Mouse (Mus musculus) spleen, adult 2 months (tissue): ENCODE measurements at regions not wholly inside any gene's neighbourhood (a gene's known extent, or its start where the extent isn't known, plus 50 kb on each side); places are given as distances from the start of the nearest gene placed in this dataset.

Experiments
- DNase-seq, 2 experiments: peaks; one replicate each; pipeline versions ENCODE4 v3.0.0 to v3.0.0-alpha.2; 2012 to 2021; ENCODE audit warnings: low spot score in 2 of 2, low read depth in 1 of 2
- H3K27ac ChIP-seq: fragments of 200-500 bp; 2 replicates; pipeline ENCODE4 v1.5.1; 2012; ENCODE audit warnings: low read length, inconsistent platforms; ENCODE audit not compliant: insufficient read depth
- H3K27me3 ChIP-seq: fragments of 200-500 bp; 2 replicates; pipeline ENCODE4 v1.6.1; 2012; ENCODE audit warnings: mild to moderate bottlenecking, moderate library complexity, low read length, inconsistent platforms; ENCODE audit not compliant: control insufficient read depth, insufficient read depth
- H3K36me3 ChIP-seq: fragments of 200-500 bp; 2 replicates; pipeline ENCODE4 v1.6.1; 2012; ENCODE audit warnings: mild to moderate bottlenecking, low read length, inconsistent platforms; ENCODE audit not compliant: control insufficient read depth, insufficient read depth
- H3K4me1 ChIP-seq: fragments of 200-500 bp; 2 replicates; pipeline ENCODE4 v1.6.1; 2011; ENCODE audit warnings: inconsistent platforms; ENCODE audit not compliant: control insufficient read depth, insufficient read depth, insufficient read length
- H3K4me3 ChIP-seq: fragments of 200-500 bp; 2 replicates; pipeline ENCODE4 v1.5.1; 2011; ENCODE audit warnings: mild to moderate bottlenecking, inconsistent platforms; ENCODE audit not compliant: insufficient read depth, insufficient read length; ENCODE audit errors: extremely low read depth
- CTCF ChIP-seq: fragments of 200-500 bp; IDR thresholded peaks from 2 replicates; pipeline ENCODE4 v1.5.1; 2011; ENCODE audit warnings: mild to moderate bottlenecking, inconsistent platforms; ENCODE audit not compliant: insufficient read depth, insufficient read length, insufficient replicate concordance; ENCODE audit errors: extremely low read depth
- POLR2A ChIP-seq: fragments of 200-500 bp; IDR thresholded peaks from 2 replicates; pipeline ENCODE4 v1.6.1; 2011; ENCODE audit warnings: low read depth, low read length, inconsistent platforms
- whole genome bisulfite sequencing: fragments of 180-500 bp; shearing (Covaris S2); methylation state at CpG from one replicate; pipeline ENCODE4 v1.1.7; 2018; 5-methylcytosine and 5-hydroxymethylcytosine counted together

DNA sequence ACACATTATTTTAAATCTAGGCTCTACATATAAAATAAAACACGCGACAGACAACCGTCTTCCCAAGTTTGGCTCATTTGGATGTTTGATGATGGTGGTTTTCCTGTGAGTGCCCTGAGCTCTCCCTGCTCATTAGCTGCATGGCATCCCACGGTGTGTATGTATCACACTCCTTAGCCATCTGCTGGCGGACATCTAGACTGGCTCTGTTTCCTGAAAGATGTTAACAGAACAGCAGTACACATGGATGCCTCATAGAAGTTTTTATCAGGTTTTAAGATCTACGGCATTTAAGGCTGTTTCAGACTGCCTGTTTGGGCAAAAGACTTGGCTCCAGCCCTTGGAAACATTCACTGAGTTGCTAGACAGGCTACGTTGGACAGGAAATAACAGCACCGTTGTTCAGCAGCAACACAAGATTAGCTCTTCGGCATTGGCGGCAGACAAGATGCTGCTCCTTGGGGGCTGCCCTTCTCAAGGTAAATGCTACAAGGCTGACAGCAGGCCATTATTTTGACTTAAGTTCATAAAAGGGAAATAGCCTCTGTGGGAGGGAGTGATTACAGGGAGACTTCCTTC lies 61.5 kb upstream of the Tmem150c start:
- no peak for TF ChIP-seq POLR2A
- no peak for TF ChIP-seq CTCF
- no peaks in the 10 kb centered on the region for H3K36me3 ChIP-seq
- H3K27me3 ChIP-seq = no peaks in the 10 kb centered on the region
- WGBS = 52% methylated on average over 10 of the region's 10 CpGs
- no peaks in the 10 kb centered on the region; the same call in 1 of the 2 replicates for H3K4me1 ChIP-seq
- H3K27ac ChIP-seq = no peak overlapping the region
- DNase-seq = no peak
- no peak overlapping the region for H3K4me3 ChIP-seq

DNA sequence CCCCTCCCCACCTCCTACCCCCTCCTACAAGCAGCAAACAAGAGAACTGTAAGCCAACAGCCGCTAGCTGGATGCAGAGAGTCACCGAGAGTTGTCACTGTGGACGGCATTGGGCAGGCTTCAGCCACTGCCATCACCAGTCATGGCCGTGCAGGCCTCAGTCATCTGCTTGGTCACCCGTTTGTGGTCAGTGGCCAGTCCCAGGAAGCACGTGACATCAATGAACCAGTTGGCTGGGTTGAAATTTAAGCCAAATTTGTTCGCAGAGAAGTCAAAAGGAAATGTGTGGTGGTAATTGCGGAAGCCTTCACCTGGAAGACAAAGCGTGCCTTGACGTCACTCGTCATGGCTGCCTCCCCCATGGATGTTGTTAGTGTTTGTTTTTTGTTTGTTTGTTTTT lies 60.7 kb upstream of the Tmem150c start:
- H3K27me3 ChIP-seq = no peaks in the 10 kb centered on the region
- no peak overlapping the region for H3K27ac ChIP-seq
- H3K4me3 ChIP-seq = no peak overlapping the region
- TF ChIP-seq POLR2A = no peak
- no peak for TF ChIP-seq CTCF
- no peak for DNase-seq
- H3K4me1 ChIP-seq = no peaks in the 10 kb centered on the region; the same call in 1 of the 2 replicates
- 82% methylated on average over 11 of the region's 11 CpGs for WGBS
- no peaks in the 10 kb centered on the region for H3K36me3 ChIP-seq

GRCm38 (mm10) chr5:100218256-100218851 lies 58.7 kb upstream of the Tmem150c start:
- no peak overlapping the region for H3K4me3 ChIP-seq
- DNase-seq = no peak
- no peaks in the 10 kb centered on the region for H3K36me3 ChIP-seq
- TF ChIP-seq CTCF (no peak), POLR2A (no peak)
- no peaks in the 10 kb centered on the region for H3K27me3 ChIP-seq
- H3K27ac ChIP-seq = no peak overlapping the region
- WGBS = 88% methylated on average over 3 of the region's 3 CpGs
- no peaks in the 10 kb centered on the region; the same call in 1 of the 2 replicates for H3K4me1 ChIP-seq

DNA sequence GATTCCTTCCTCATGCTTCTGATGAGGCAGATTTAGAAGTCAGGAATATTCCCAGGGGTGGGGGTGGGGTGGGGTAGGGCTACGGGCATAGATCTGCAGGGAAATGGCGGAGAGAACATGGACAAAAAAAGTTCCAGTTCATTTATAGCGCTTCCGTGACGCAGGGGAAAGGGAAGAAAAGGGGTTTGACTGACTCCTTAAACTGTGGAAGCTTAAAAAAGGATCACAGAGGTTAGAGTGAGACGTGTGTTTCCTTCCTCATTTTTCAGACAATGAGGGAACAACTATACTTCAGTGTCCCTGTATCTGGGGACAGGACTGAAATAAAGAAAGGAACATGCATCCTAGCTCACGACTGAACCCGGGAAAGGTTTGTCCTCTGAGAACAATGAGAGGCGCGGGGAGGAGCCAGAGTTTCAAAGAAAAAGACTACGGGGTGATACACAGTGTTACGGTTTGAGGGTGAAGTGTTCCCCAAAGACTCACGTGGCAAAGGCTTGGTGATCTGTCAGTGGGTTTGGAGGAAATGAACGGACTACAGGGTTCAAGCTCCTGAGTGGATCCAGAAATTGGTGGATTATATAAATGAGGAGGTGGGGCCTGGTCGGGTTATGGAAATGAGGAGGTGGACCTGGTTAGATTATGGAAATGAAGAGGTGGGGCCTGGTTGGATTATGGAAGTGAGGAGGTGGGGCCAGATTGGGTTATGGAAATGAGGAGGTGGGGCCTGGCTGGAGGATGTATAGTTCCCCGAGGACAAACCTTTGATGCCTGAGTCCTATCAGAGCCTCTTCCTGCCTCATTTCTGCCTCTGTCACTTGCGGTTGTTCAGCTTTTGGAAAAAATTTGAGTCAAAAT lies 57.8 kb upstream of the Tmem150c start:
- no peaks in the 10 kb centered on the region for H3K36me3 ChIP-seq
- DNase-seq = no peak
- H3K27ac ChIP-seq = no peak overlapping the region
- WGBS = 7% methylated on average over 17 of the region's 17 CpGs
- H3K27me3 ChIP-seq = no peaks in the 10 kb centered on the region
- H3K4me1 ChIP-seq = no peaks in the 10 kb centered on the region; the same call in 1 of the 2 replicates
- no peak overlapping the region for H3K4me3 ChIP-seq
- TF ChIP-seq CTCF (no peak), POLR2A (no peak)

DNA sequence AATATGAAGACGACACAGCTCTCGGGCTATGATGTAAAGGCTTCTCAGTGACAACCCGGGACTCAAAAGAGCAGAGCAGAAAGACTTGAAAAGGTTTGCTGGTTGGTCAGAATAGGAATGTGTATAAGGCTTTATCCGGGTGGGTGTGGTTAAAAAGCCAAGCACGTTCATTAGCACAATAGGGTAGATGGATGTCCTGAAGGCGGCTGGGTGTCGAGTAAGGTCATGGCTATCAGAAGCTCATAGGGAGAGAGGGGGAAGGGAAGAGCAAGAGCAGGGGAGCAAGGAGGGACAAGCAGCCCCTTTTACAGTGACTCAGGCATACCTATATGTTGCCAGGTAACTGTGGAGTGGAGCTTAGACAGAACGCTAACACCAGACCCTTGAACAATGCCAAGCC lies 54.3 kb upstream of the Tmem150c start:
- WGBS = 90% methylated on average over 8 of the region's 8 CpGs

DNA sequence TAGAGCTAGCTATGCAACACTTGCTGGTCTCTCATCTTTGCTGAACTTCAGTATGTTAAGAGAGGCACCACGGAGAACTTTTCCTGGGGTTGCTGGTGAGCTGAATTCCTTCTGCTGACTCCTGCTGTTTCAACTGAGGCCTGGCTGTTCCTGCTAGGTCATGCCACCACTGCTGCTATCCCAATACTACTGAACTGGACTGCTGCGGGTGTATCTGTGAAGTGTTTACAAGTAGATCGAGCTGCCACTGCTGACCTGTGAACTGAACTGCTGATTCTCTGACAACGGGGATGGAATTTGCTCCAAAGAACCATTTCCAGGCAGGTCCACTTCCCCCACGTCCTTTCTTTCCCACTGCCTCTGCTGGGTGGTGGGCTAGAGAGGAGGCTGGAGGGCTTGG lies 51.1 kb upstream of the Tmem150c start:
- DNase-seq = no peak
- no peaks in the 10 kb centered on the region for H3K4me1 ChIP-seq
- WGBS = 90% methylated on average over 5 of the region's 5 CpGs
- TF ChIP-seq POLR2A (no peak), CTCF (no peak)
- H3K4me3 ChIP-seq = no peak overlapping the region
- H3K27ac ChIP-seq = no peak overlapping the region
- no peaks in the 10 kb centered on the region for H3K36me3 ChIP-seq
- H3K27me3 ChIP-seq = no peaks in the 10 kb centered on the region

More for the DNA sequence above, 54.3 kb upstream of the Tmem150c start:
- H3K36me3 ChIP-seq = no peaks in the 10 kb centered on the region
- H3K4me1 ChIP-seq = no peaks in the 10 kb centered on the region; the same call in 1 of the 2 replicates
- H3K27me3 ChIP-seq = no peaks in the 10 kb centered on the region
- H3K27ac ChIP-seq = no peak overlapping the region
- TF ChIP-seq POLR2A (no peak), CTCF (no peak)
- no peak overlapping the region for H3K4me3 ChIP-seq
- no peak for DNase-seq
